Mouse (Mus musculus): ENCODE measurements at regions not wholly inside any gene's neighbourhood (a gene's known extent, or its start where the extent isn't known, plus 50 kb on each side); places are given as distances from the start of the nearest gene placed in this dataset.

DNA sequence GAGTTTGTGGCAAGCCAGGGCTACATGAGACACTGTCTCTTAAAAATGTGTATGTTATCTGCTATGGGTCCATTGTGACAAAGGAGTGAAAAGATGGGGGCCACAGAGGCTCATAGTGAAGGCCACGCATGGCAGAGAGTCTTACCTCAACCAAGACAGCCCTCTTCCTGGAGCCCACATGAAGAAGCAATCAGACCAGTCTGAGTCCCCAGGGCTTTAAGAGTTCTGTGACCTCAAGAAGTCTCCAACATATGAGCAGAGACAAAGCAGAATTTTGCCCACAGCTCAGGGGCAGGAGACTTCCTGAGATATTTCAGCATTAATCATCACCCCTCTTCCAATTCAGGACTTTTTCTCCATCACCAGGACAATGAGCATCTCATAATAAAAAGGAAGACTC lies 50.4 kb upstream of the Ankrd34c start:
- TF ChIP-seq REST (IDR thresholded peaks at IDR 0.05; ENCODE audit: insufficient read depth, insufficient read length) (no peak), POLR2A (IDR thresholded peaks at IDR 0.05; ENCODE audit: insufficient read length, low read depth) (no peak), CEBPB (IDR thresholded peaks at IDR 0.05; ENCODE audit: insufficient read depth, poor library complexity, severe bottlenecking) (no peak), USF1 (IDR thresholded peaks at IDR 0.05; ENCODE audit: low read depth) (no peak)

Data from myocyte (in vitro differentiated cells).